Mouse (Mus musculus) Patski (cell line): ENCODE data around the gene Nckap1. TPM values are rescaled to one million over a fixed set of nuclear protein-coding genes. Genes with fewer than 3 reads are reported as not detected.

Source experiments
- ATAC-seq: fragments of 100-300 bp; one replicate; pipeline ENCODE4 v1.8.0; 2021
- CTCF ChIA-PET: fragments of 350-600 bp; sonication (Branson Sonifier 250); formaldehyde crosslinking; loops from one replicate; lab custom pipeline; 2022; ENCODE audit warnings: inconsistent platforms; lab: Charles Lee
- POLR2A ChIA-PET: fragments of 350-600 bp; sonication (Branson Sonifier 250); formaldehyde crosslinking; loops from one replicate; lab custom pipeline; 2022; ENCODE audit warnings: antibody characterized with exemption, inconsistent platforms; lab: Charles Lee
- DNase-seq: peaks from one replicate; pipeline ENCODE4 v3.0.0-alpha.2; 2011; ENCODE audit warnings: low read depth, low spot score
- H3K27me3 ChIP-seq: fragments of 371-371 bp; one replicate; pipeline ENCODE4 v1.5.1; 2021
- CTCF ChIP-seq: fragments of 100-300 bp; IDR thresholded peaks from one replicate; pipeline ENCODE4 v1.5.1; 2021
- in situ Hi-C: fragments of 300-500 bp; cut with MboI; formaldehyde crosslinking; loops from 3 replicates; pipeline ENCODE4 v1.11.1; 2018; ENCODE audit warnings: low pct_unique_long_range_greater_than_20kb, mixed read lengths
- polyA plus RNA-seq: library from polyadenylated mRNA; unstranded; gene quantifications from one replicate; pipeline ENCODE4 v1.2.3, GENCODE M21; 2021

Nckap1 gene
- polyA plus RNA-seq, 1 experiment from 2014 or later: 174 TPM

GRCm38 (mm10) chr2:80561478-80561877, 19.7 kb downstream of the Nckap1 start:
- CTCF ChIA-PET: interaction anchor here (1.1 to 2.3 kb wide), 5 partner anchors 10 to 84 kb away, joined by 3 to 5 read pairs (median 3); no protein-coding TSS in a partner anchor
- in situ Hi-C loops: no loop called here
- no peaks in the 10 kb centered on the region for H3K27me3 ChIP-seq
- DNase-seq (no peak), ATAC-seq (no peak)
- POLR2A ChIA-PET: interaction anchor here (1.3 kb wide), 1 partner anchor 15 kb away, joined by 3 read pairs; no protein-coding TSS in a partner anchor
- no peak for TF ChIP-seq CTCF

- POLR2A ChIA-PET: interaction anchor here (1.3 kb wide), 1 partner anchor 16 kb away, joined by 3 read pairs; no protein-coding TSS in a partner anchor
Observed at GRCm38 (mm10) chr2:80560773-80561172, 20.4 kb downstream of the Nckap1 start.

GRCm38 (mm10) chr2:80559655-80560054, 21.5 kb downstream of the Nckap1 start:
- DNase-seq (no peak), ATAC-seq (no peak)
- H3K27me3 ChIP-seq: no peaks in the 10 kb centered on the region
- POLR2A ChIA-PET: no interaction called here
- CTCF ChIA-PET: interaction anchor here (1.3 to 2.3 kb wide), 2 partner anchors 9 to 17 kb away, joined by 4 to 5 read pairs; no protein-coding TSS in a partner anchor
- in situ Hi-C loops: no loop called here
- no peak for TF ChIP-seq CTCF

More at GRCm38 (mm10) chr2:80560773-80561172, 20.4 kb downstream of the Nckap1 start:
- in situ Hi-C loops: no loop called here
- H3K27me3 ChIP-seq: no peaks in the 10 kb centered on the region
- no peak for TF ChIP-seq CTCF
- DNase-seq: no peak
- ATAC-seq: no peak
- CTCF ChIA-PET: interaction anchor here (1.1 to 2.3 kb wide), 3 partner anchors 13 to 85 kb away, joined by 3 to 5 read pairs (median 5); no protein-coding TSS in a partner anchor

GRCm38 (mm10) chr2:80554442-80554841, 26.7 kb downstream of the Nckap1 start:
- TF ChIP-seq CTCF: no peak
- in situ Hi-C loops: no loop called here
- POLR2A ChIA-PET: no interaction called here
- CTCF ChIA-PET: interaction anchor here (0.7 to 1.3 kb wide), 4 partner anchors 8 to 73 kb away, joined by 3 to 5 read pairs (median 4); partner anchors contain the start of gene Nckap1
- ATAC-seq (no peak), DNase-seq (no peak)
- no peaks in the 10 kb centered on the region for H3K27me3 ChIP-seq

GRCm38 (mm10) chr2:80549704-80550103, 31.5 kb downstream of the Nckap1 start:
- TF ChIP-seq CTCF: no peak
- in situ Hi-C loops: no loop called here
- CTCF ChIA-PET: interaction anchor here (1.0 to 2.1 kb wide), 3 partner anchors 9 to 20 kb away, joined by 3 to 6 read pairs (median 4); no protein-coding TSS in a partner anchor
- H3K27me3 ChIP-seq: no peaks in the 10 kb centered on the region
- ATAC-seq: peak; percentile 93
- POLR2A ChIA-PET: interaction anchor here (1.2 kb wide), 1 partner anchor 29 kb away, joined by 5 read pairs; no protein-coding TSS in a partner anchor
- peak; percentile 30 for DNase-seq

GRCm38 (mm10) chr2:80547901-80548300, 33.3 kb downstream of the Nckap1 start:
- TF ChIP-seq CTCF: no peak
- ChIA-PET POLR2A (interaction anchor here (0.5 kb wide), 1 partner anchor 1826 kb away, joined by 4 read pairs; no protein-coding TSS in a partner anchor), CTCF (interaction anchor here (0.8 to 2.1 kb wide), 6 partner anchors 10 to 34 kb away, joined by 3 to 9 read pairs (median 4); no protein-coding TSS in a partner anchor)
- H3K27me3 ChIP-seq: no peaks in the 10 kb centered on the region
- DNase-seq: peak; percentile 19
- ATAC-seq: peak; percentile 41
- in situ Hi-C loops: no loop called here

- POLR2A ChIA-PET: no interaction called here
Observed at GRCm38 (mm10) chr2:80542801-80543200, 38.4 kb downstream of the Nckap1 start.

GRCm38 (mm10) chr2:80537156-80537555, 44.0 kb downstream of the Nckap1 start:
- POLR2A ChIA-PET: no interaction called here
- CTCF ChIA-PET: interaction anchor here (1.1 to 2.9 kb wide), 13 partner anchors 8 to 200 kb away, joined by 3 to 13 read pairs (median 4); no protein-coding TSS in a partner anchor
- no peak for ATAC-seq
- no peak for DNase-seq
- peak; percentile 38 for TF ChIP-seq CTCF
- in situ Hi-C loops: no loop called here
- H3K27me3 ChIP-seq: no peaks in the 10 kb centered on the region

More at GRCm38 (mm10) chr2:80542801-80543200, 38.4 kb downstream of the Nckap1 start:
- no peak for TF ChIP-seq CTCF
- in situ Hi-C loops: no loop called here
- H3K27me3 ChIP-seq: no peaks in the 10 kb centered on the region
- ATAC-seq (no peak), DNase-seq (no peak)
- CTCF ChIA-PET: no interaction called here

- ChIA-PET CTCF (interaction anchor here (1.2 to 2.9 kb wide), 10 partner anchors 9 to 199 kb away, joined by 3 to 13 read pairs (median 4); no protein-coding TSS in a partner anchor), POLR2A (no interaction called here)
- DNase-seq: no peak
- H3K27me3 ChIP-seq: no peaks in the 10 kb centered on the region
- in situ Hi-C loops: no loop called here
- no peak for ATAC-seq
- no peak for TF ChIP-seq CTCF
Observed at GRCm38 (mm10) chr2:80536608-80537007, 44.6 kb downstream of the Nckap1 start.

- POLR2A ChIA-PET: no interaction called here
- no peak for TF ChIP-seq CTCF
- no peak for DNase-seq
Observed at GRCm38 (mm10) chr2:80524275-80524674, 56.9 kb downstream of the Nckap1 start.

More at GRCm38 (mm10) chr2:80524275-80524674, 56.9 kb downstream of the Nckap1 start:
- CTCF ChIA-PET: no interaction called here
- in situ Hi-C loops: no loop called here
- H3K27me3 ChIP-seq: no peaks in the 10 kb centered on the region
- no peak for ATAC-seq
